Mouse (Mus musculus) brown adipose tissue, adult 24 weeks (tissue): Measurements from ENCODE around the gene Aox2. TPM values are rescaled to one million over a fixed set of nuclear protein-coding genes. Genes with fewer than 3 reads are reported as not detected.

ENCODE experiments used
- H3K27ac ChIP-seq: fragments of 200-500 bp; replicated peaks from 2 replicates; pipeline ENCODE4 v1.5.1; 2012; ENCODE audit warnings: low read depth, mild to moderate bottlenecking, low read length
- H3K4me1 ChIP-seq: fragments of 200-500 bp; 2 replicates; pipeline ENCODE4 v1.6.1; 2012; ENCODE audit warnings: low read length, mixed read lengths; ENCODE audit not compliant: control insufficient read depth, insufficient read depth, insufficient read length
- H3K4me3 ChIP-seq: fragments of 200-500 bp; 2 replicates; pipeline ENCODE4 v1.5.1; 2012; ENCODE audit warnings: low read depth, mild to moderate bottlenecking, low read length, moderate library complexity; ENCODE audit not compliant: insufficient read depth
- polyA plus RNA-seq: library from polyadenylated mRNA; stranded (reverse); fragments of >200 nt; gene quantifications from 2 replicates; pipeline ENCODE4 v1.2.4, GENCODE M21; 2012; ENCODE audit not compliant: missing spikeins, insufficient read depth, insufficient read length

Gene Aox2
- polyA plus RNA-seq, 1 experiment, result not detected

- Histone ChIP-seq H3K4me3 (no peak overlapping the region), H3K4me1 (no peaks in the 10 kb centered on the region), H3K27ac (no peak overlapping the region)
These were observed 7.1 kb upstream of the Aox2 start for GRCm38 (mm10) chr1:58270807-58271569.

GRCm38 (mm10) chr1:58275879-58276278 lies 2.2 kb upstream of the Aox2 start:
- no peak overlapping the region for H3K4me3 ChIP-seq
- H3K4me1 ChIP-seq, result no peaks in the 10 kb centered on the region
- no peak overlapping the region for H3K27ac ChIP-seq

DNA sequence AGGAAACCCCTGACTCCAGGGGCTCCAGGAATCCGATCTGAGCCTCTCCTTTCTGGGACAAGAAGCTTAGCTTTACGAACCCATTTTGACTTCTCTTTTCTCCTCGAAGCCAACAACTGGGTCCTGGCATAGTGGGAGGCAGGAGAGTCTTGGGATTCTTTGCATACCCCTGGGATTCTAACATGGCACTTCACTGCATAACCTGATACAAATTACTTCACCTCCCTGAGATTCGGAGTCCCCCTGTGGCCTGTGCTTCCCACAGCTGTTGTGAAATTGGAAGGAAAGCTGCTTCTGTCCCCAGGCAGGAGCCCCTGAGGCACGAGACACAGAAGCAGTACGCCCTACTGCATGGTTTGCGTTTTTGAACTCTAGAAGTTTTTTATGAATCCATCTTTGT lies 387 bp downstream of the Aox2 start:
- no peak overlapping the region for H3K27ac ChIP-seq
- no peak overlapping the region for H3K4me3 ChIP-seq
- no peaks in the 10 kb centered on the region for H3K4me1 ChIP-seq

DNA sequence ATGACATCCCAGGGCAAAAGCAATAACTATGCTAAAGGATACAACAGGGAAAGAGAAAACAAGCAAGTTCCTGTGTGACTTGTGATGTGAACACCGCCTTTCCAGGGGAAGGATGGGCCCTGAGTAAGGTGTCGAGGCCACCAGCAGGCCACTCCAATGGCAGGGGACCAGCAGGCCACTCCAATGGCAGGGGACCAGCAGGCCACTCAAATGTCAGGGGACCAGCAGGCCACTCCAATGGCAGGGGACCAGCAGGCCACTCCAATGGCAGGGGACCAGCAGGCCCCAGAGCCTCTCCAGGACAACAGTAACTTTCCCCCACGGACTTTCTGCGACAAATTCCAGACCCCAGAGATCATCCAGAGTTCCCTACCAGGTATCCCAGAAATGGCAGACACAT lies 2.3 kb downstream of the Aox2 start:
- Histone ChIP-seq H3K4me3 (no peak overlapping the region), H3K4me1 (no peaks in the 10 kb centered on the region), H3K27ac (no peak overlapping the region)

- Histone ChIP-seq H3K27ac (no peak overlapping the region), H3K4me1 (no peaks in the 10 kb centered on the region), H3K4me3 (no peak overlapping the region)
These were observed 3.0 kb downstream of the Aox2 start for GRCm38 (mm10) chr1:58280939-58281624.

DNA sequence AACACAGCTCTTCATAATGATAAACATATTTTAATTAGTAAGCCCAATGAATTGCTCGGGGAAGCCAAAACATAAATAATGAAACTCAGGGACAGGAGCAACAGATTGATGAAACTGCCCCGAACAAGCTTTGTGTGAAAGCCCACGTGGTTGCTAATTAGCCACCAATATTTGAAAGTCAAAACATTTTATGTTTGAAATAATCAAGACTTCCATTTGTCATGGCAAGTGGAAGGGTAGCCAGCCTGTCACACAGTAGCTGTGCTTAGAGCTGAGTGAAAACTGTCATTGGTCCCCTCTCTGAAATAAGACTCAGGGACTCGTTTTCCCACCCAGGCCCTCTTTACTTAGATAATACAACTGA lies 3.5 kb downstream of the Aox2 start:
- Histone ChIP-seq H3K4me1 (no peaks in the 10 kb centered on the region), H3K4me3 (no peak overlapping the region), H3K27ac (no peak overlapping the region)

DNA sequence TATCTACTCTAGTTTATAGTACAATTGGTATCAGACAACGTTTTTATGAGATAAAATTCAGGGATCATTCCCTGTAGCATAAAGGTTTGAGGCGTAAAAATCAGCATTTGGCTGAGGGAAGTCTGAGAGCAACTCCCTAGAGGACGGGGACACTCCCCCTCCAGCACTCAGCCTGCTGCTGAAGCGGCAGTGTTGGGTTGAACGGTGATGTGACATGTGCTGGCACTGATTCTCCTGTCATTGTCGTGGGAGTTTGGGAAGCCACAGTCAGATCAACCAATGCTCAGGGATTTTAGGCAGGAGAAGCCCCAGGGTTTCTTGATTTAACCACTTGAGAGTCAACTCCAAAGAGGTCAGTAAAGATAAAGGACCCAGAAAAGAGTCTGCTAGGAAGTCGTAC lies 6.4 kb downstream of the Aox2 start:
- H3K4me3 ChIP-seq, result no peak overlapping the region
- no peak overlapping the region for H3K27ac ChIP-seq
- no peaks in the 10 kb centered on the region for H3K4me1 ChIP-seq

- H3K4me1 ChIP-seq, result no peaks in the 10 kb centered on the region
- H3K27ac ChIP-seq, result no peak overlapping the region
- H3K4me3 ChIP-seq, result no peak overlapping the region
These were observed 10.0 kb downstream of the Aox2 start for GRCm38 (mm10) chr1:58288091-58288490.

DNA sequence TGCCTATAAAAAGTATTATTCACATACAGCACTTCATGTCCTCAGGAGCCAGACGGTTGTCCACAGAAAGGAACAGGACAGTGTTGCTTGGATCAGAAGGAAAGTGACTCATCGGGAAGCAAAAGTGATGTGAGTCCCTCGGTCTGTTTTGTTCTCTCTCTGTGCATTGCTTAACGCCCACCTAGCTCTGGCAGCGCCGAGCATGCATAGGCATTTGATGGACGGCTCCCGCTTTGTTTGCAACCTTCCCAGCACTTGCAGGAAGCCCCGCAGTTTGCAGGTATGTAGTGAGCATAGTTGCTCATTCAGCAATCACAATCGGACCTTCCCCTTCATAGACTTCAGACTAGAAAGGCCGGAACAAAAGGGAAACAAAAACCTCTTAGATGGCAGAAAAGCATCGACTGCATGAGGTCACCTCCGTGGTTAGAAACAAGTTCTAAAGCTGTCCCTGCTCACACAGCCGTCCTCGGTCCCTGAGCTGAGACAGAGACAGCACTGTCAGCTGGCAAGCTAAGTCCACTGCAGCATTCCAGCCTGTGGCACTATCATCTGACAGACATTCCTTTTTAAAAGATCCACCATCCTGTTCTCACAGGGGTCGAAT lies 11.8 kb downstream of the Aox2 start:
- H3K27ac ChIP-seq, result no peak overlapping the region
- no peaks in the 10 kb centered on the region for H3K4me1 ChIP-seq
- H3K4me3 ChIP-seq, result no peak overlapping the region

DNA sequence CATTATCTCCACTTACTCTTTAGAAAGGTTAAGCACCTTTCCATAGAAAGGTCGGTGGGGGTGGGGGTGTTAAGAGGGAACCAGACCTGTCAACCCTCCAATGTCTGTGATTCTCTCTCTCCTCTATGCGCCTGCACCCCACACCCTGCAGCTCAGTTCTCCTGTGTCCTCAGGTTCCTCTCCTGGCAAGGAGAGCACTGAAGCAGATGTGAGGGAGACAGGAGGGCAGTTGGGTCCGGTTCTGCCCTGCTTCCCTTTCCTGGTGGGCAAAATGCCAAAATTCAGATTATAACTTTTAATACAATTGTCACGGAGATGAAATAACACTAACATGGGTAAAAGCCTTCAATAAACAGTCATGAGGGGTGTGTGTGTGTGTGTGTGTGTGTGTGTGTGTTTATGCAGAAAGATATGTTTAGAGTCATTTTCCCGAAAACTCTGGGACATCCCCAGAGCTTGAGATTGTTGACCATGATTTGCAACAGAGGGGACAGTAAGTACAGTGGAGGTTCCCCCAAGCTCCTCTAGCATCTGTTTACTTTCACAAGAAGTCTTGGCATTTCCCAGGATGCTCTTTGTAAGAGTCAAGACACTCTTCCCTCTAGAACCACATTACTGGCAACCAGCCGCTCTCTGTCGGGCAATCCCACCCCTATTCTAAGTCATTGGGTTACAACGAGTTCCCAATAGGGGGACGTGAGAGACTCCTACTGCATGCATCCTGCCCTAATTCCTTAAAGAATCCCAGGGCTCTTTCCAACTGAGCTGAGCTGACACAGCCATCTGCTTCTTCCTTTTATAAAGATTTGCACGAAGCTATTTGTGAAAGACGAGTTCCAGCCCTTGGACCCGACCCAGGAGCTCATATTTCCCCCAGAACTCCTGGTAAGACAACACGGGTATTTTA lies 13.5 kb downstream of the Aox2 start:
- Histone ChIP-seq H3K27ac (no peak overlapping the region), H3K4me1 (no peaks in the 10 kb centered on the region), H3K4me3 (no peak overlapping the region)

DNA sequence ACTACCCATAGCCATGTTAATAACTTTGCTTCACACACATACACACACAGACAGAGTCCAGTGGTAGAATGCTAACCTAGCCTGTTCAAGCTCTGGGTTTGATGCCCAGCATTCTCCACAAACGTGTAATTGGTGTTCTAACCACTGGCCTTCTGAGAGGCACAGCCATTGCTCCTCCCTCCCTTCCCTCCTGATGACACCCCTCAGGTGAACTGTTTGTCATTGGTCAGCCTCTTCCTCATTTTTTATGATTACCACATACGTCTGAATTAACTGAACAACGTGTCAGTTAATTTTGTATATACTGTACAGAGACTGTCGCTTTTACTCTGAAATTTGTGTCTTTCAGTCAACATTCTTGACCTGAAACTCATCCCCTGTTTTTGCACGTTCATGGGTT lies 16.6 kb downstream of the Aox2 start:
- no peak overlapping the region for H3K4me3 ChIP-seq
- H3K27ac ChIP-seq, result no peak overlapping the region
- H3K4me1 ChIP-seq, result no peaks in the 10 kb centered on the region

DNA sequence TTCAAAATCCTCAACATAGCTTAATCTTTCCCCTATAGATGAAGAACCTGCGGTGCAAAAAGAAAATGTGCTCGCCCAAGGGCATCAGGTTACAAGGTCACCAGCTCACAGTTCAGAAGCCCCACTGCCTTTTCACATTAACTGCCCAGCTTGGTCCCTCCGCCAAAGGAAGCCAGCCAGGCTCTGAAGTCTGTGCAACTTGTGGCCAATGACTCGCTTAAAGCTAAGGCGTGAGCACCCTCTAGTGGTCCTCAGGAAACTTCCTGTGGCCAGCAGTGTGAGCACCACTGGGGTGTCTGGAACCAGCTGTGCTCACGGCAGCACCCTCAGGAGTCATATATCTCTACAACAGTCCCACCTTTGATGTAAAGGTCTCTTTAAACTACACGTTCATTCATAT lies 18.2 kb downstream of the Aox2 start:
- Histone ChIP-seq H3K4me3 (no peak overlapping the region), H3K4me1 (no peaks in the 10 kb centered on the region), H3K27ac (no peak overlapping the region)

- Histone ChIP-seq H3K27ac (no peak overlapping the region), H3K4me1 (no peaks in the 10 kb centered on the region), H3K4me3 (no peak overlapping the region)
These were observed 18.7 kb downstream of the Aox2 start for GRCm38 (mm10) chr1:58296821-58297220.

GRCm38 (mm10) chr1:58298347-58298746 lies 20.2 kb downstream of the Aox2 start:
- H3K27ac ChIP-seq, result no peak overlapping the region
- H3K4me3 ChIP-seq, result no peak overlapping the region
- no peaks in the 10 kb centered on the region; the same call in 1 of the 2 replicates for H3K4me1 ChIP-seq

- Histone ChIP-seq H3K4me3 (no peak overlapping the region), H3K4me1 (no peaks in the 10 kb centered on the region; the same call in 1 of the 2 replicates), H3K27ac (no peak overlapping the region)
These were observed 22.9 kb downstream of the Aox2 start for GRCm38 (mm10) chr1:58301073-58301472.
